In genomic region chr19:27385304-27385703, GRCm38 (mm10) we compare ENCODE assay signal across 24 mouse cellular contexts.
"Had no signal": no experiment of that assay in that cellular context is flagged by ENCODE, and none has a peak within 500 bp of the region (broad histone marks: within the 10 kb centered on the region; RNA-seq: fewer than 3 reads in every experiment).

No protein-coding gene starts in this region.

- H3K27me3 ChIP-seq: heart, embryonic 13.5 days; heart, embryonic 15.5 days; hindbrain, embryonic 13.5 days; hindbrain, embryonic 15.5 days; kidney, embryonic 15.5 days; limb, embryonic 13.5 days; limb, embryonic 15.5 days; liver, embryonic 12.5 days had no signal

- H3K4me1 ChIP-seq: hindbrain, embryonic 15.5 days; kidney, embryonic 15.5 days; liver, embryonic 12.5 days had no signal

- H3K9ac ChIP-seq: heart, embryonic 13.5 days; heart, embryonic 15.5 days; hindbrain, embryonic 13.5 days; hindbrain, embryonic 15.5 days; kidney, embryonic 15.5 days; limb, embryonic 13.5 days; limb, embryonic 15.5 days; liver, embryonic 12.5 days; liver, embryonic 14.5 days had no signal

- ATAC-seq: hindbrain, postnatal 0 days; intestine, embryonic 16.5 days; liver, embryonic 12.5 days had no signal

- H3K4me2 ChIP-seq: heart, embryonic 11.5 days; heart, embryonic 13.5 days; heart, embryonic 15.5 days; hindbrain, embryonic 13.5 days; hindbrain, embryonic 15.5 days; kidney, embryonic 15.5 days; limb, embryonic 13.5 days; limb, embryonic 15.5 days; liver, embryonic 12.5 days had no signal

- H3K9me3 ChIP-seq: heart, embryonic 13.5 days; heart, embryonic 15.5 days; hindbrain, embryonic 13.5 days; hindbrain, embryonic 15.5 days; kidney, embryonic 15.5 days; limb, embryonic 13.5 days; limb, embryonic 15.5 days; liver, embryonic 12.5 days had no signal

- H3K4me3 ChIP-seq: gastrocnemius, adult 2 months; heart, embryonic 13.5 days; heart, embryonic 15.5 days; hindbrain, embryonic 13.5 days; hindbrain, embryonic 15.5 days; kidney, embryonic 15.5 days; limb, embryonic 13.5 days; limb, embryonic 15.5 days; liver, embryonic 12.5 days had no signal

- H3K27ac ChIP-seq: gastrocnemius, adult 2 months; heart, embryonic 13.5 days; heart, embryonic 15.5 days; hindbrain, embryonic 13.5 days; hindbrain, embryonic 15.5 days; hindbrain, postnatal 0 days; kidney, embryonic 15.5 days; kidney, postnatal 0 days; limb, embryonic 13.5 days; limb, embryonic 15.5 days; liver, embryonic 12.5 days; liver, embryonic 14.5 days had no signal

- DNase-seq: gastrocnemius, adult 2 months; gastrocnemius, postnatal 14 days; gastrocnemius, postnatal 36 days; heart, adult 18-20 months; heart, postnatal 14 days; heart, postnatal 36 days; kidney, postnatal 14 days; kidney, postnatal 36 days; layer of hippocampus, adult 9-11 months; layer of hippocampus, postnatal 36 days; left cerebral cortex, postnatal 4 days had no signal
